Mouse (Mus musculus) hindbrain, embryonic 11.5 days (tissue): Measurements from ENCODE around the gene Prss43. TPM values are rescaled to one million over a fixed set of nuclear protein-coding genes. Genes with fewer than 3 reads are reported as not detected.
"Not testable (repeated sequence)": the region's sequence is repeated elsewhere in the genome, so short reads cannot be mapped to it uniquely, and the experiment has no call there.

Experiments
- ATAC-seq: fragments of 200-750 bp; cut with Nextera tagmentation; 2 replicates; pipeline ENCODE4 v1.8.0; 2017; ENCODE audit warnings: mild to moderate bottlenecking, moderate TSS enrichment, moderate library complexity; ENCODE audit not compliant: low FRiP score
- DNase-seq: peaks from one replicate; pipeline ENCODE4 v3.0.0-alpha.2; 2015; ENCODE audit warnings: low spot score
- H3K27ac ChIP-seq: fragments of 300-500 bp; sonication (generic); 2 replicates; pipeline ENCODE4 v1.5.1; 2014; ENCODE audit warnings: mild to moderate bottlenecking, low read depth, low read length
- H3K27me3 ChIP-seq: fragments of 300-500 bp; sonication (generic); 2 replicates; pipeline ENCODE4 v1.6.1; 2014; ENCODE audit warnings: mild to moderate bottlenecking, low read length, moderate library complexity, mixed read lengths; ENCODE audit not compliant: control insufficient read depth, insufficient read depth
- H3K36me3 ChIP-seq: fragments of 300-500 bp; sonication (generic); 2 replicates; pipeline ENCODE4 v1.6.1; 2014; ENCODE audit warnings: mild to moderate bottlenecking, low read length, moderate library complexity, mixed read lengths; ENCODE audit not compliant: control insufficient read depth, insufficient read depth
- H3K4me1 ChIP-seq: fragments of 300-500 bp; sonication (generic); replicated peaks from 2 replicates; pipeline ENCODE4 v1.6.1; 2014; ENCODE audit warnings: low read length, mixed read lengths; ENCODE audit not compliant: control insufficient read depth, insufficient read depth
- H3K4me2 ChIP-seq: fragments of 300-500 bp; sonication (generic); replicated peaks from 2 replicates; pipeline ENCODE4 v1.6.1; 2014; ENCODE audit warnings: mild to moderate bottlenecking, low read depth, low read length
- H3K4me3 ChIP-seq: fragments of 300-500 bp; sonication (generic); 2 replicates; pipeline ENCODE4 v1.5.1; 2014; ENCODE audit warnings: low read depth, low read length
- H3K9ac ChIP-seq: fragments of 300-500 bp; sonication (generic); 2 replicates; pipeline ENCODE4 v1.6.1; 2014; ENCODE audit warnings: low read depth, low read length
- H3K9me3 ChIP-seq: fragments of 300-500 bp; sonication (generic); 2 replicates; pipeline ENCODE4 v1.6.1; 2016; ENCODE audit warnings: low read length; ENCODE audit not compliant: control insufficient read depth
- WGBS: fragments of 180-500 bp; shearing (Covaris S2); extraction: QIAGEN DNeasy Blood & Tissue Kit; methylation state at CpG from one replicate; pipeline ENCODE4 v1.1.7; 2014; 5-methylcytosine and 5-hydroxymethylcytosine counted together
- polyA plus RNA-seq: library from polyadenylated mRNA; unstranded; fragments of >200 nt; fragmentation: Nextera tagmentation; extraction: Ambion mirVana; gene quantifications from 2 replicates; pipeline ENCODE4 v1.2.1, GENCODE M21; 2014

The Prss43 gene
- polyA plus RNA-seq, 1 experiment from 2014 or later = not detected

- H3K27ac ChIP-seq = no peak overlapping the region
- H3K9me3 ChIP-seq = no peaks in the 10 kb centered on the region
- no peak for DNase-seq
- H3K4me1 ChIP-seq = no peaks in the 10 kb centered on the region
- WGBS = 89% methylated on average over 10 of the region's 10 CpGs
- ATAC-seq = no peak
- H3K4me2 ChIP-seq = no peak overlapping the region
- H3K27me3 ChIP-seq = no peaks in the 10 kb centered on the region
- no peaks in the 10 kb centered on the region for H3K36me3 ChIP-seq
- H3K9ac ChIP-seq = no peak overlapping the region
- H3K4me3 ChIP-seq = no peak overlapping the region
Observed at GRCm38 (mm10) chr9:110797013-110797412, 29.5 kb upstream of the Prss43 start.

GRCm38 (mm10) chr9:110797866-110798265, 28.6 kb upstream of the Prss43 start, which contains the start of gene Prss42:
TSS of gene Prss42 (plus strand) at chr9:110798166.
- Histone ChIP-seq H3K4me3 (no peak within 1 kb of the TSS), H3K4me2 (no peak within 1 kb of the TSS), H3K27ac (no peak within 1 kb of the TSS), H3K4me1 (no peaks in the 10 kb centered on the region), H3K27me3 (no peaks in the 10 kb centered on the region), H3K9me3 (no peaks in the 10 kb centered on the region), H3K36me3 (no peaks in the 10 kb centered on the region), H3K9ac (no peak within 1 kb of the TSS)
- WGBS = 90% methylated on average over 14 of the region's 14 CpGs
- DNase-seq (no peak), ATAC-seq (no peak)

GRCm38 (mm10) chr9:110800834-110801479, 25.5 kb upstream of the Prss43 start:
- 91% methylated on average over 8 of the region's 8 CpGs for WGBS
- DNase-seq = no peak
- Histone ChIP-seq H3K4me3 (no peak overlapping the region), H3K9me3 (no peaks in the 10 kb centered on the region), H3K4me1 (no peaks in the 10 kb centered on the region), H3K27me3 (no peaks in the 10 kb centered on the region), H3K4me2 (no peak overlapping the region), H3K27ac (no peak overlapping the region), H3K36me3 (no peaks in the 10 kb centered on the region), H3K9ac (no peak overlapping the region)
- ATAC-seq = no peak

GRCm38 (mm10) chr9:110803294-110803693, 23.2 kb upstream of the Prss43 start:
- no peaks in the 10 kb centered on the region for H3K36me3 ChIP-seq
- no peak overlapping the region for H3K4me2 ChIP-seq
- no peaks in the 10 kb centered on the region for H3K4me1 ChIP-seq
- ATAC-seq = no peak
- H3K27ac ChIP-seq = no peak overlapping the region
- H3K4me3 ChIP-seq = no peak overlapping the region
- no peak for DNase-seq
- H3K9ac ChIP-seq = no peak overlapping the region
- H3K9me3 ChIP-seq = no peaks in the 10 kb centered on the region
- WGBS = 72% methylated on average over 4 of the region's 4 CpGs
- no peaks in the 10 kb centered on the region for H3K27me3 ChIP-seq

GRCm38 (mm10) chr9:110810051-110810450, 16.4 kb upstream of the Prss43 start:
- 85% methylated on average over 4 of the region's 4 CpGs for WGBS
- Histone ChIP-seq H3K27ac (no peak overlapping the region), H3K27me3 (no peaks in the 10 kb centered on the region), H3K9ac (no peak overlapping the region), H3K9me3 (no peaks in the 10 kb centered on the region), H3K4me3 (no peak overlapping the region), H3K36me3 (no peaks in the 10 kb centered on the region), H3K4me2 (no peak overlapping the region), H3K4me1 (no peaks in the 10 kb centered on the region)
- ATAC-seq (no peak), DNase-seq (no peak)

- no peaks in the 10 kb centered on the region for H3K4me1 ChIP-seq
- no peaks in the 10 kb centered on the region for H3K36me3 ChIP-seq
- no peak within 1 kb of the TSS for H3K4me3 ChIP-seq
- H3K9me3 ChIP-seq = no peaks in the 10 kb centered on the region
- ATAC-seq (no peak), DNase-seq (no peak)
- no peak within 1 kb of the TSS for H3K4me2 ChIP-seq
- WGBS = 64% methylated on average over 18 of the region's 18 CpGs
- H3K27ac ChIP-seq = no peak within 1 kb of the TSS
- H3K27me3 ChIP-seq = no peaks in the 10 kb centered on the region
- H3K9ac ChIP-seq = no peak within 1 kb of the TSS
Observed at GRCm38 (mm10) chr9:110813789-110814188, 12.7 kb upstream of the Prss43 start, which contains the start of gene Prss44. TSS of gene Prss44 (plus strand) at chr9:110813994.

- not testable (repeated sequence) for H3K36me3 ChIP-seq, H3K4me3 ChIP-seq, H3K9ac ChIP-seq, H3K27me3 ChIP-seq, H3K9me3 ChIP-seq, H3K4me2 ChIP-seq, H3K4me1 ChIP-seq, H3K27ac ChIP-seq, ATAC-seq, DNase-seq
Observed at GRCm38 (mm10) chr9:110820546-110820945, 5.9 kb upstream of the Prss43 start.

- DNase-seq (no peak), ATAC-seq (no peak)
- H3K4me2 ChIP-seq = no peak overlapping the region
- H3K4me1 ChIP-seq = no peaks in the 10 kb centered on the region
- H3K36me3 ChIP-seq = no peaks in the 10 kb centered on the region
- H3K9ac ChIP-seq = no peak overlapping the region
- H3K27ac ChIP-seq = no peak overlapping the region
- 86% methylated on average over 7 of the region's 7 CpGs for WGBS
- H3K4me3 ChIP-seq = no peak overlapping the region
- H3K27me3 ChIP-seq = no peaks in the 10 kb centered on the region
- H3K9me3 ChIP-seq = no peaks in the 10 kb centered on the region
Observed at GRCm38 (mm10) chr9:110821436-110821835, 5.1 kb upstream of the Prss43 start.

GRCm38 (mm10) chr9:110825426-110825825, 1.1 kb upstream of the Prss43 start:
- H3K9me3 ChIP-seq = no peaks in the 10 kb centered on the region
- no peak for DNase-seq
- H3K9ac ChIP-seq = no peak overlapping the region
- H3K27ac ChIP-seq = no peak overlapping the region
- H3K36me3 ChIP-seq = no peaks in the 10 kb centered on the region
- no peak overlapping the region for H3K4me3 ChIP-seq
- no peak for ATAC-seq
- 87% methylated on average over 4 of the region's 4 CpGs for WGBS
- no peaks in the 10 kb centered on the region for H3K27me3 ChIP-seq
- no peaks in the 10 kb centered on the region for H3K4me1 ChIP-seq
- no peak overlapping the region for H3K4me2 ChIP-seq
